In the genomic region with DNA sequence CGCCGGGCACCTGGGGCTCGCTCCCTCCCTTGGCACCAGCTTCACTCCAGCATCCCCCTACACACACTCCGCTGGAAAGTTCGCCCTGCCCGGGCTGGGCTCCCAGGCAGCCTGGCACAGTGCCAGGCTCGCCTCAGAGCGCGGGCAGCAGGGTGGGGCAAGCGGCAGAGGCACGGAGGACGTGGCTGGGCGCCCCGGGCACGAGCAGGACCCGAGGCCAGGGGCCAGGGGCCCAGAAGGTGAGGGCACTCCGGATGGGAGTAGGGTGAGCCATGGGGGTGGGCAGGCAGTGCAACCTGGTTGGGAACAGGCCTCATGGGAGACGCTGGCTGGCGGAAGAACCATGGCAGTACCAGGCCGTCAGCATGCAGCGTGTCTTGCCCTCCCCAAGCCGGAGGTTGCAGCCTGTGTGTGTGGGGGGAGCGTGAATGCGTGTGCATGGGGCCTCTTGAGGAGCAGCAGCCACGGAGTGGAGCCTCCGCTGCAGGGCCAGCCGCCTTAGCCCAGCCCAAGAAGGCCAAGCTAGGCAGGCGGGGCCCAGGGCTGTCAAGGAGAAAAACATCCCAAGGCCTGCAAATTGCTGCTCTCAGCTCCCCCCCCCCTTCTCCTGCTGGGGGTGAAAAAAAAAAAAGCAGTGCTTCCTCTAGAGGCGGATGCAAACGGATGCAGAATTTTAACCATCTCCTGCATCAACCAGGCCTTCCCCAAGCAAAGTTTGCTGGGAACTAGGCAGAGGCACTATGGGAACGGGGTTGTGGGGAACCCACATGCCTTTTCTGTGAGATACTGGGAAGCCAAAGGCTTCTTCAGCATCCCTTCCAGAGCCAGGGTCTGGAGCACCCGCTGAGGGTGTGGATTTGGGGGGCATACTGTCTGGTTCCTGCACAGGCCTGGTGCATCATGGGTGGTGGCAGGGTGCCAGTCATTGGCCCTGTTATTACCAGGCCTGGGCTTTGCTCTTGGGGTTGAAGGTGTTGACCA, we compare ENCODE assay signal across 8 mouse cellular contexts.
DNase-seq lines count a peak whose midpoint lies in the region; ATAC-seq and TF ChIP-seq lines count a peak whose summit lies in the region.

No protein-coding gene starts in this region.

- H3K36me3 ChIP-seq in E14TG2a.4 (ENCODE audit: insufficient read depth, low read length) = no peaks in the 10 kb centered on the region
- H3K36me3 ChIP-seq in forebrain, embryonic 13.5 days (ENCODE audit: poor library complexity, severe bottlenecking) = no peaks in the 10 kb centered on the region
- no peaks in the 10 kb centered on the region for H3K36me3 ChIP-seq in lung, embryonic 15.5 days

- H3K27ac ChIP-seq in bone marrow macrophage, adult 2 months (ENCODE audit: insufficient read depth, low read depth, low read length) = peak overlapping the region; percentile 82
- H3K27ac ChIP-seq in forebrain, embryonic 13.5 days = peak overlapping the region; percentile 99
- peak overlapping the region; percentile 100 for H3K27ac ChIP-seq in layer of hippocampus, adult 2 months
- peak overlapping the region; percentile 99 for H3K27ac ChIP-seq in lung, embryonic 15.5 days

- H3K9me3 ChIP-seq in E14TG2a.4 (ENCODE audit: low read length) = no peaks in the 10 kb centered on the region
- H3K9me3 ChIP-seq in forebrain, embryonic 13.5 days (replicated peaks) = no peaks in the 10 kb centered on the region
- H3K9me3 ChIP-seq in lung, embryonic 15.5 days = no peaks in the 10 kb centered on the region

- intact Hi-C loops in heart, postnatal 10 days (cut with DNase I) = loop anchor here (1.0 kb wide), 1 partner anchor 14 kb away; no protein-coding TSS in a partner anchor

- peak overlapping the region; percentile 77 for H3K4me3 ChIP-seq in E14TG2a.4 (replicated peaks; ENCODE audit: low read length)
- peak overlapping the region; percentile 65 for H3K4me3 ChIP-seq in bone marrow macrophage, adult 2 months (ENCODE audit: insufficient read depth, low read length)
- H3K4me3 ChIP-seq in forebrain, embryonic 13.5 days = peak overlapping the region; percentile 43
- peak overlapping the region; percentile 65 for H3K4me3 ChIP-seq in layer of hippocampus, adult 2 months
- peak overlapping the region; percentile 49 for H3K4me3 ChIP-seq in lung, embryonic 15.5 days

- peak overlapping the region; percentile 70 for H3K4me2 ChIP-seq in forebrain, embryonic 13.5 days
- H3K4me2 ChIP-seq in lung, embryonic 15.5 days = peak overlapping the region; percentile 89

- no peak for TF ChIP-seq CTCF in E14TG2a.4 (conservative IDR thresholded peaks at IDR 0.05; ENCODE audit: low read length)
- no peak for TF ChIP-seq CTCF in bone marrow macrophage, adult 2 months (IDR thresholded peaks at IDR 0.05; ENCODE audit: low read depth, low read length)
- TF ChIP-seq CTCF in layer of hippocampus, adult 2 months (conservative IDR thresholded peaks at IDR 0.05) = peak; percentile 49

- peaks cover 12% of the 10 kb centered on the region for H3K4me1 ChIP-seq in E14TG2a.4 (replicated peaks; ENCODE audit: low read depth, low read length)
- H3K4me1 ChIP-seq in bone marrow macrophage, adult 2 months (ENCODE audit: control insufficient read depth, insufficient read depth, low read length) = peaks cover 33% of the 10 kb centered on the region
- H3K4me1 ChIP-seq in forebrain, embryonic 13.5 days = peaks cover 58% of the 10 kb centered on the region
- H3K4me1 ChIP-seq in lung, embryonic 15.5 days = peaks cover 41% of the 10 kb centered on the region

- H3K27me3 ChIP-seq in E14TG2a.4 (ENCODE audit: insufficient read depth, low read length) = peaks cover 45% of the 10 kb centered on the region
- H3K27me3 ChIP-seq in forebrain, embryonic 13.5 days = peaks cover 45% of the 10 kb centered on the region
- H3K27me3 ChIP-seq in lung, embryonic 15.5 days = no peaks in the 10 kb centered on the region

- H3K9ac ChIP-seq in forebrain, embryonic 13.5 days = peak overlapping the region; percentile 78
- H3K9ac ChIP-seq in lung, embryonic 15.5 days = peak overlapping the region; percentile 72

- peak; percentile 91 to 93 for DNase-seq in heart, postnatal 10 days
- peak; percentile 74 to 77 for DNase-seq in layer of hippocampus, adult 2 months (ENCODE audit: low spot score in 2 of 2)
- DNase-seq in right cerebral cortex, postnatal 10 days (ENCODE audit: low spot score in 2 of 2) = peak; percentile 88 to 90
- peak; percentile 69 for DNase-seq in urinary bladder, postnatal 25 days (ENCODE audit: low spot score)

- peak; percentile 62; the same call in 1 of the 2 replicates for TF ChIP-seq POLR2A in bone marrow macrophage, adult 2 months (IDR thresholded peaks at IDR 0.05; ENCODE audit: borderline replicate concordance, low read depth, low read length)

- peak; percentile 82 for ATAC-seq in forebrain, embryonic 13.5 days
- ATAC-seq in lung, embryonic 15.5 days (ENCODE audit: borderline replicate concordance, extremely low read depth, low FRiP score, low TSS enrichment) = peak; percentile 90

- 13% methylated on average over 32 of the region's 32 CpGs for WGBS in forebrain, embryonic 13.5 days
- WGBS in lung, embryonic 15.5 days = 5% methylated on average over 32 of the region's 32 CpGs

Comparison
In these comparisons a context has a peak if more than half of its experiments do, and no peak if none do; other contexts are left out.
1. Peak in every context shown above with its lines: DNase-seq, ATAC-seq, H3K4me3 ChIP-seq and H3K27ac ChIP-seq.